Mouse (Mus musculus): ENCODE results near the gene Rac2. TPM values are rescaled to one million over a fixed set of nuclear protein-coding genes. Genes with fewer than 3 reads are reported as not detected.

Gene Rac2
- polyA plus RNA-seq, 1 experiment from 2014 or later, result 6.7 TPM

GRCm38 (mm10) chr15:78587050-78587994, 14.7 kb upstream of the Rac2 start:
- H3K4me3 ChIP-seq (replicated peaks), result no peak overlapping the region
- H3K27me3 ChIP-seq (replicated peaks), result no peaks in the 10 kb centered on the region
- no peak overlapping the region for H3K9ac ChIP-seq (replicated peaks)
- no peak overlapping the region for H3K4me2 ChIP-seq
- H3K4me1 ChIP-seq, result peaks cover 8% of the 10 kb centered on the region
- ATAC-seq (ENCODE audit: low FRiP score), result peak; percentile 82
- H3K9me3 ChIP-seq (replicated peaks), result no peaks in the 10 kb centered on the region
- H3K27ac ChIP-seq (replicated peaks), result 0 out of 2 replicates have a peak overlapping the region, but pooled peaks have one; percentile 41
- H3K36me3 ChIP-seq, result no peaks in the 10 kb centered on the region
- 53% methylated on average over 18 of the region's 18 CpGs for WGBS

GRCm38 (mm10) chr15:78585404-78585803, 12.8 kb upstream of the Rac2 start:
- no peak overlapping the region for H3K4me2 ChIP-seq
- H3K4me1 ChIP-seq, result peaks cover 23% of the 10 kb centered on the region
- H3K4me3 ChIP-seq (replicated peaks), result no peak overlapping the region
- H3K27ac ChIP-seq (replicated peaks), result no peak overlapping the region
- no peaks in the 10 kb centered on the region for H3K9me3 ChIP-seq (replicated peaks)
- no peak for ATAC-seq (ENCODE audit: low FRiP score)
- H3K27me3 ChIP-seq (replicated peaks), result no peaks in the 10 kb centered on the region
- WGBS, result 90% methylated on average over 7 of the region's 7 CpGs
- H3K9ac ChIP-seq (replicated peaks), result no peak overlapping the region
- no peaks in the 10 kb centered on the region for H3K36me3 ChIP-seq

- WGBS, result 21% methylated on average over 11 of the region's 11 CpGs
- no peak overlapping the region for H3K4me2 ChIP-seq
- H3K4me1 ChIP-seq, result peaks cover 33% of the 10 kb centered on the region
- no peak for ATAC-seq (ENCODE audit: low FRiP score)
- no peak overlapping the region for H3K9ac ChIP-seq (replicated peaks)
- H3K36me3 ChIP-seq, result no peaks in the 10 kb centered on the region
- no peaks in the 10 kb centered on the region for H3K27me3 ChIP-seq (replicated peaks)
- H3K9me3 ChIP-seq (replicated peaks), result no peaks in the 10 kb centered on the region
- H3K27ac ChIP-seq (replicated peaks), result no peak overlapping the region
- H3K4me3 ChIP-seq (replicated peaks), result no peak overlapping the region
Measured at GRCm38 (mm10) chr15:78583352-78583751, 10.8 kb upstream of the Rac2 start.

- Histone ChIP-seq H3K27me3 (replicated peaks) (no peaks in the 10 kb centered on the region), H3K4me3 (replicated peaks) (no peak overlapping the region), H3K9ac (replicated peaks) (no peak overlapping the region), H3K36me3 (no peaks in the 10 kb centered on the region), H3K27ac (replicated peaks) (no peak overlapping the region), H3K4me1 (peaks cover 20% of the 10 kb centered on the region), H3K4me2 (no peak overlapping the region), H3K9me3 (replicated peaks) (no peaks in the 10 kb centered on the region)
- WGBS, result 63% methylated on average over 4 of the region's 4 CpGs
- no peak for ATAC-seq (ENCODE audit: low FRiP score)
Measured at GRCm38 (mm10) chr15:78576284-78576810, 3.8 kb upstream of the Rac2 start.

- H3K27me3 ChIP-seq (replicated peaks), result no peaks in the 10 kb centered on the region
- H3K36me3 ChIP-seq, result no peaks in the 10 kb centered on the region
- WGBS, result 94% methylated on average over 5 of the region's 5 CpGs
- H3K4me3 ChIP-seq (replicated peaks), result no peak overlapping the region
- no peak overlapping the region for H3K4me2 ChIP-seq
- H3K4me1 ChIP-seq, result no peaks in the 10 kb centered on the region
- no peak for ATAC-seq (ENCODE audit: low FRiP score)
- no peak overlapping the region for H3K27ac ChIP-seq (replicated peaks)
- no peaks in the 10 kb centered on the region for H3K9me3 ChIP-seq (replicated peaks)
- H3K9ac ChIP-seq (replicated peaks), result no peak overlapping the region
Measured at GRCm38 (mm10) chr15:78572270-78572600, 348 bp downstream of the Rac2 start.

- Histone ChIP-seq H3K9ac (replicated peaks) (no peak overlapping the region), H3K36me3 (no peaks in the 10 kb centered on the region), H3K9me3 (replicated peaks) (no peaks in the 10 kb centered on the region), H3K4me2 (no peak overlapping the region), H3K27me3 (replicated peaks) (no peaks in the 10 kb centered on the region), H3K4me3 (replicated peaks) (no peak overlapping the region), H3K4me1 (no peaks in the 10 kb centered on the region), H3K27ac (replicated peaks) (no peak overlapping the region)
- 71% methylated on average over 16 of the region's 16 CpGs for WGBS
- ATAC-seq (ENCODE audit: low FRiP score), result no peak
Measured at GRCm38 (mm10) chr15:78571554-78572269, 871 bp downstream of the Rac2 start.

- no peaks in the 10 kb centered on the region for H3K9me3 ChIP-seq (replicated peaks)
- H3K4me3 ChIP-seq (replicated peaks), result no peak overlapping the region
- no peak overlapping the region for H3K27ac ChIP-seq (replicated peaks)
- H3K4me1 ChIP-seq, result no peaks in the 10 kb centered on the region
- no peaks in the 10 kb centered on the region for H3K36me3 ChIP-seq
- H3K27me3 ChIP-seq (replicated peaks), result no peaks in the 10 kb centered on the region
- H3K9ac ChIP-seq (replicated peaks), result no peak overlapping the region
- WGBS, result 91% methylated on average over 5 of the region's 5 CpGs
- no peak overlapping the region for H3K4me2 ChIP-seq
- no peak for ATAC-seq (ENCODE audit: low FRiP score)
Measured at GRCm38 (mm10) chr15:78570170-78570569, 2.4 kb downstream of the Rac2 start.

- Histone ChIP-seq H3K27ac (replicated peaks) (no peak overlapping the region), H3K4me2 (no peak overlapping the region), H3K36me3 (no peaks in the 10 kb centered on the region), H3K4me1 (no peaks in the 10 kb centered on the region), H3K9me3 (replicated peaks) (no peaks in the 10 kb centered on the region), H3K27me3 (replicated peaks) (no peaks in the 10 kb centered on the region), H3K4me3 (replicated peaks) (no peak overlapping the region), H3K9ac (replicated peaks) (no peak overlapping the region)
- WGBS, result 70% methylated on average over 9 of the region's 9 CpGs
- ATAC-seq (ENCODE audit: low FRiP score), result no peak
Measured at GRCm38 (mm10) chr15:78567608-78568120, 4.9 kb downstream of the Rac2 start.

GRCm38 (mm10) chr15:78564764-78565435, 7.7 kb downstream of the Rac2 start:
- H3K4me3 ChIP-seq (replicated peaks), result no peak overlapping the region
- WGBS, result 77% methylated on average over 11 of the region's 11 CpGs
- ATAC-seq (ENCODE audit: low FRiP score), result no peak

GRCm38 (mm10) chr15:78563937-78564336, 8.6 kb downstream of the Rac2 start:
- Histone ChIP-seq H3K36me3 (no peaks in the 10 kb centered on the region), H3K4me2 (no peak overlapping the region), H3K4me3 (replicated peaks) (no peak overlapping the region), H3K9me3 (replicated peaks) (no peaks in the 10 kb centered on the region), H3K4me1 (no peaks in the 10 kb centered on the region), H3K9ac (replicated peaks) (no peak overlapping the region), H3K27me3 (replicated peaks) (no peaks in the 10 kb centered on the region), H3K27ac (replicated peaks) (no peak overlapping the region)
- WGBS, result 87% methylated on average over 5 of the region's 5 CpGs
- no peak for ATAC-seq (ENCODE audit: low FRiP score)

More at GRCm38 (mm10) chr15:78564764-78565435, 7.7 kb downstream of the Rac2 start:
- Histone ChIP-seq H3K9me3 (replicated peaks) (no peaks in the 10 kb centered on the region), H3K27me3 (replicated peaks) (no peaks in the 10 kb centered on the region), H3K4me2 (no peak overlapping the region), H3K27ac (replicated peaks) (no peak overlapping the region), H3K9ac (replicated peaks) (no peak overlapping the region), H3K4me1 (no peaks in the 10 kb centered on the region), H3K36me3 (no peaks in the 10 kb centered on the region)

- ATAC-seq (ENCODE audit: low FRiP score), result no peak
- Histone ChIP-seq H3K36me3 (no peaks in the 10 kb centered on the region), H3K4me3 (replicated peaks) (no peak overlapping the region), H3K9me3 (replicated peaks) (no peaks in the 10 kb centered on the region), H3K27ac (replicated peaks) (no peak overlapping the region), H3K9ac (replicated peaks) (0 out of 2 replicates have a peak overlapping the region, but pooled peaks have one; percentile 14), H3K4me2 (no peak overlapping the region), H3K27me3 (replicated peaks) (no peaks in the 10 kb centered on the region), H3K4me1 (no peaks in the 10 kb centered on the region)
- WGBS, result 93% methylated on average over 3 of the region's 3 CpGs
Measured at GRCm38 (mm10) chr15:78563344-78563743, 9.2 kb downstream of the Rac2 start.
